Mouse (Mus musculus): ENCODE results near the gene Vhl.
A peak's percentile ranks its signal among the peaks of the same experiment; 100 is the strongest.

Gene Vhl

GRCm38 (mm10) chr6:113624989-113625770, 1.4 kb downstream of the Vhl start:
- DNase-seq (ENCODE audit: inconsistent ontology term): no peak

DNA sequence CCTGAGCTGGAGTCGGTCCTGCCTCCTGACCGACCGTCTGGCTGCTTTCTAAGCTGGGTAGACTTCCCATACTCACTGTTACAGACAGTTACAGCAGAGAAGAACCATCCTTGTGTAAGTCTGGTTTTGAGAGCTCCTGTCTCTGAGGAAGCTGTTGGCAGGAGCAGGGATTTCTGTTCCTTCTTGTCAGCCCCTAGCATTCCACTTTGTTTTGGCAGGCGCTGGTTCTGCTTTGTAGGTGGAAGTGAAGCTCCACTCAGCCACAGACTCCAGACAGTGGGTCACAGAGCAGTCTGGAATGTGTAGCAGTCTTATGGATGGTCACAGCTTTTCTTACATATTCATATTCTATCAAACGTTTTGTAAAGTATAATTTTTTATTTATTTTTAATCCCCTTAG, 6.6 kb downstream of the Vhl start:
- no peak for DNase-seq (ENCODE audit: inconsistent ontology term)

GRCm38 (mm10) chr6:113632863-113633262, 9.1 kb downstream of the Vhl start:
- no peak for DNase-seq (ENCODE audit: inconsistent ontology term)

DNA sequence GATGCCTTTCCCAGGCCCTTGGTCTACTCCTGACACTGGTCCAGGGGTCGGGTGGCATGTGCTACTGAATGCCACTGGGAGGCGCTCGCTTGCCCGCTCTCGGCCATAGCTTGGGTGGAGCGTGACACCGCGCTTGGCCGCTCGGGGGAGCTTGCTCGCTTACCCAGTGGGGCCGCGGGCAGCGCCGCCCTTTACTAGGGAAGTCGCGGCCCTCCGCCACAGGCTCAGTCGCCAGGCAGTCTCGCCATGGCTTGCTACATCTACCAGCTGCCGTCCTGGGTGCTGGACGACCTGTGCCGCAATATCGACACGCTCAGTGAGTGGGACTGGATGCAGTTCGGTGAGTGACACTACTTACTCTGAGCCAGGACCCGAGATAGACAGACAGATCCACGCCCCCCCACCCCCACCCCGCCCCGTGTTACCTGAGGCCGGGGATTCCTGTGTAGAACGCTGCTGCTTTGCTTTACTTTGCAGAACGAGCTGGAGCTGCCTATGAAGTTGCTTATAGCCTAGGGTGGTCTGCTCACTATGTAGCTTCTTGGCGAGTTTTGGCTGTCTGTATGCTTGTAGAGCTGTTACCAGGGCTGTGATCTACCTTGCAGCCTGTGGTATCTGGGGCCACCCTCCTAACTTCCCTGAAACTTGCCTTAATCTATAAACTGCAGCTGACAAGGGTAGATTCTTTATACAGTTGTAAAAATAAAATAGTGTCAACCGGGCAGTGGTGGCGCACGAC, 14.7 kb downstream of the Vhl start, which contains the start of gene Irak2:
Gene Irak2, plus strand, starts transcription at position 166 of the 739 bp plus-strand sequence.
- peak; percentile 95 for DNase-seq (ENCODE audit: inconsistent ontology term)

DNA sequence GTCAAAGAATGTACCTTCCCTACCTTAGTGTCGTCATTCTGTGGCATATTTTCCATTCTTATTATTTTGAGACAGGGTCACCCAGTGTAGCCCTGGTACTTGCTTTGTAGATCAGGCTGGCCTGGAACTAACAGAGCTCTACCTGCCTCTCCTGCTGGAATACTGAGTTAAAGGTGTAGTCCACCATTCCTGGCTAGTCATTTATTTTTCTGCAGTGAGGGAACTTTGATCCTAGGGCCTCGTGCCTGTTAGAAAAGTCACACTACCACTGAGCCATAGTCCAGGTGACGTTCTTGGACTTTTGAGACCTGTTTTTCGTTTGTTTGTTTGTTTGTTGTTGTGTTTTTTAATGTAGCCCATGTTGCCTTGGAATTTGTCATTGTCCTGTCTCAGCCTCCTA, 15.4 kb downstream of the Vhl start:
- DNase-seq (ENCODE audit: inconsistent ontology term): no peak

DNA sequence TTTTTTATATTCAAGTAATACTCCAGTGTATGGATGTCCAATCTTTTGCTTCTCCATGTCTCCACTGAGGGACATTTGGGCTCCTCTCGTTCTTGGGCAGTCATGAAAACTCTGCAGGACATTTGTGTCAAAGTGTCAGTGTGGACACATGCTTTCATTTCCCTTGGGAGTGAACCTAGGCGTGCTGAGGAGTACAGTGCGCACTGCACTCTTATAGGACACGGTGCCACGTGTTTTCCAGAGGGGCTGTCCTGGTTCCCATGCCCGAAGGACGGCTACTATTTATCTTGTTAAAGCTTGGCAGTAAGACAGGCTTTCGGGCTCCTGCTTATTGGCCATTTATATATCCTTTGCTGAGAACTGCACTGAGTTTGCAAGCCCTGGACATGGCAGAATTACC, 18.8 kb downstream of the Vhl start:
- no peak for DNase-seq (ENCODE audit: inconsistent ontology term)

DNA sequence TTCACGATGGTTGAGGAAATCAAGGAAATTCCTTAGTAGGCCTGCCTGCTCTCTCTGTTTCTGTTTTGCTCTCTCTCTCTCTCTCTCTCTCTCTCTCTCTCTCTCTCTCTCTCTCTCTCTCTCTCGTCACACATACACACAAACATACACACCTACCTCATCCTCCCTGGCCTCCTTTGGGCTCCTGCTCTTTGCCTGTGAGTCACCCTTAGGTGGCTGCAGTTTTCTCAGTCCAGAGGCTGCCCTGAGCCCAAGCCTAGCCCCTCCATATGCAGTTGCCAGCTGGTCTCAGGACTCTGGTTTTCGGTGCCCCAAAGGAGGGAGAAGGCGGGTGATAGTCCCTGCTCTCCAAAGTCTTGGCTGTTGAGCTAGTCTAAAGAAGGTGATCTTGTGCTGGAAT, 19.3 kb downstream of the Vhl start:
- no peak for DNase-seq (ENCODE audit: inconsistent ontology term)

DNA sequence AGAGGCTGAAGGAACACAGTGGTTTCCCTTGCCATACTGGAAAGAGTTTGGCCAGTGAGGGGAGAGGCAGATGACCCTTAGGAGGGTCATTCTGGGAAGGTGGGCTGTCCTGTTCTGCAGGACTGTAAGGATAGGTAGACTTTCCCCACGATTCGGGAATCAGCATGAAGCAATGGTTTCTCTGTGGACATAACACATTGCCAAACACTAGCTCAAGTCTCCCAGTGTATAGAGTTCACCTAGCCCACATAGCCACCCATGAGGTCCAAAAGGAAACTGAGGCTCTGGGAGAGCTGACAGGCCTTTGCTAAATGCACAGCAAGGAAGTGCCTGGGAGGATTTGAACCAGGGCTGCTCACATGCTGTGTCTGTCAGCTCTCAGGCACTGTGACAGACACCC, 20.2 kb downstream of the Vhl start:
- no peak for DNase-seq (ENCODE audit: inconsistent ontology term)

DNA sequence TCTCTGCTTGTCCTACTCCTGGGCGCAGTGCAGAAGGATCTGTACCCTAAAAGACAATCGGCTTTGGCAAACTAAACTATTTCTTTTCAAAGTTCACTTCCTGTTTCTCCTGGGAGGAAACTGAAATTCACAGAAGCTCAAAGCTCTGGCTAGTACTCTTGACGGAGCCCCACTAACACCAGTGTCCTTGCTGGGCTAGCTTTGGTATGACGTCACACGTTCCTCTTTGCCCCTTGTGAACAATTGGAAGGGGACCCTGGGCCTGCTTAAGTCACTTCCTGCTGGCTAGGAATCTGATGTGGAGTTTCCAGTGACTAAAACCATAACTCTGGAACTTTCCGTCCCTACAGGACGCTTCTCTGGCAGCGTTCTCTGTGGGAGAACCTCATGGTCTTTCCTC, 21.0 kb downstream of the Vhl start:
- no peak for DNase-seq (ENCODE audit: inconsistent ontology term)

GRCm38 (mm10) chr6:113649346-113650196, 25.8 kb downstream of the Vhl start:
- no peak for DNase-seq (ENCODE audit: inconsistent ontology term)

- no peak for DNase-seq (ENCODE audit: inconsistent ontology term)
These were observed 26.5 kb downstream of the Vhl start for GRCm38 (mm10) chr6:113650197-113650640.

- DNase-seq (ENCODE audit: inconsistent ontology term): no peak
These were observed 27.9 kb downstream of the Vhl start for GRCm38 (mm10) chr6:113651626-113652025.

- no peak for DNase-seq (ENCODE audit: inconsistent ontology term)
These were observed 29.8 kb downstream of the Vhl start for GRCm38 (mm10) chr6:113653551-113653950.

- no peak for DNase-seq (ENCODE audit: inconsistent ontology term)
These were observed 30.3 kb downstream of the Vhl start for GRCm38 (mm10) chr6:113654102-113654501.

GRCm38 (mm10) chr6:113654753-113655397, 31.1 kb downstream of the Vhl start:
- no peak for DNase-seq (ENCODE audit: inconsistent ontology term)

DNA sequence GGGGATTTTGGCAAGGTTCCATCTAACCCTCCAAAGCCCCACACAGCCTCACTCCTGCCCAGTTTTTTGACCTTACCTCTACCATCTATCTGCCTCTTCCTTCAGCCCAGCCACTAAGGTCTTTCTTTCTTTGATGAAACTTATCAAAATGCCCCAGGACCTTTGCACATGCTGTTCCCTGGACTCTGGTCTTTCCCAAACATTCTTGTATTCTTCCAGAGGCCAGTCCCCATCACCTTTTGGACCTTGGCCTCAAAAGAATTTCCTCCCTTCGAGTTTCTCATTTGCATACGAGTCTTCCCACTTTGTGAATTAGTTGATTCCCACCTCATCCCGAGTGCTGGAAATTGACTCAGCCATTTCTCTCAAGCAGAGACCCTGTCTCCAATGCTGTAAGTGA, 31.7 kb downstream of the Vhl start:
- no peak for DNase-seq (ENCODE audit: inconsistent ontology term)

DNA sequence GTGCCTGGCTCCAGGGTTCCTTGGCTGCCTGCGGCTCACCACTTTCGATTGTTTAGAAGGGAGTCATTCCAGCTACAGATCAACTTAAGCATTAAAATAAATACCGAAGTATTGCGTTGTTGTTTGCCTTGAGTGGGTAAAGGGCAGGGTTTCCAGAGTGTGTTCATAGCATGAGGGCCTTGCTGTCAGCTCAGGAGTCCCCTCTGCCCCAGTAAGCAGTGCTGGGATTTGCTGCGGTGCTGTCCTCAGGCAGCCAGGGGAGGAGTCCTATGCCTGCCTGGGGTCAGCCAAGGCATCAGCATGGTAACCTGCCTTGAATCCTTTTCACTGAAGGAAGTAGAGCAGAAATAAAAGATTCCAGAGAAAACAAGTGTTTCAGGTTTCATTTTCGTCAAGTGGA, 33.1 kb downstream of the Vhl start:
- peak; percentile 93 for DNase-seq (ENCODE audit: inconsistent ontology term)

DNA sequence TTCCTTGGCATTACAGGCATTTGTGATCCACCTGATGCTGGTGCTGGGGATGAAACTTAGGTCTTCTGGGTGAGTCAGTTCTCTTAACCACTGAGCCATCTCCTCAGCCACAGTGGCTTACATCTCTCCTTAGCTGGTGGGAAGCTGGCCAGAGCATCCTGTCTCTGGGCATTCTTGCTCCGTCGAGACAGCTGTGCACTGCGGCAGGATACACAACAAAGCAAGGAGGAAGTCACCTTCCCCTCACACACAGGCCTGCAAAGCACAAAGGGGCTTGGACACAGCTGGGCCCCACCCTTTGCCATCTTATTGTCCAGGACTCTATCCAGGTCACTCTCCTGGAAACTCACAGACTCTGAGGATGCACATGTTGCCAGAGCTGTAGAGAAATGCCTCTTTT, 34.5 kb downstream of the Vhl start:
- DNase-seq (ENCODE audit: inconsistent ontology term): peak; percentile 50

DNA sequence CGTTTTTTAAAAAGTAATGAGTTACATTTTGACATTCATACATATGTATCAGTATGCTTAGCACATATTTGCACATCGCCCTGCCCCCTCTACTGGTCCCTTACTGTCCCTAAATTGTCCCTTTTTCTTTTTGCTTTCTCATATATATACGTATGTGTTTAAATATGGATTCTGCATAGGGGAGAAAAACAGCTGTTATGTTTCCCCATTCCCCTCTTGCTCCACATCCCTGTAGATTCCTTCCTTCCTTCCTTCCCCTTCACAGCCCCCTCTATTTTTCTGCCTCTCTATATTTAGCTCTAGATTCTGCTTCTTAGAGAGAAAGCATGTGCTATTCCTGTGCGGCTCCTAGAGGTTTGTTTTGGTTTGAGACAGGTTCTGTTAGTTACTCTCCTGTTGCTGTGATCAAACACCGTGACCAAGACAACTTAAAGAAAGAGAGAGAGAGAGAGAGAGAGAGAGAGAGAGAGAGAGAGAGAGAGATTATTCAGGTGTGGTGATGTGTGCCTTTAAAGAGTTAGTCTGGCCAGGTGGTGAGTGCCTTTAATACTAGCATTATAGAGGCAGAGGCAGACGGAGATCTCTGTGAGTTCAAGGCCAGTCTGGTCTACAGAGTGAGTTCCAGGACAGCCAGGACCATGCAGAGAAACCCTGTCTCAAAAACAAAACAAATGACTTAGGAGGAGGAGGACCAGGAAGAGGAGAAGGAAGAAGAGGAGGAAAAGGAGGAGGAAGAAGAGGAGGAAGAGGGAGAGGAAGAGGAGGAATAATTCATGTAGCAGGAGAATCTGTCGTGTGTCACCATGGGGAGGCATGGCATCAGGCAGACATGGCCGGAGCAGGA, 36.1 kb downstream of the Vhl start:
- no peak for DNase-seq (ENCODE audit: inconsistent ontology term)

DNA sequence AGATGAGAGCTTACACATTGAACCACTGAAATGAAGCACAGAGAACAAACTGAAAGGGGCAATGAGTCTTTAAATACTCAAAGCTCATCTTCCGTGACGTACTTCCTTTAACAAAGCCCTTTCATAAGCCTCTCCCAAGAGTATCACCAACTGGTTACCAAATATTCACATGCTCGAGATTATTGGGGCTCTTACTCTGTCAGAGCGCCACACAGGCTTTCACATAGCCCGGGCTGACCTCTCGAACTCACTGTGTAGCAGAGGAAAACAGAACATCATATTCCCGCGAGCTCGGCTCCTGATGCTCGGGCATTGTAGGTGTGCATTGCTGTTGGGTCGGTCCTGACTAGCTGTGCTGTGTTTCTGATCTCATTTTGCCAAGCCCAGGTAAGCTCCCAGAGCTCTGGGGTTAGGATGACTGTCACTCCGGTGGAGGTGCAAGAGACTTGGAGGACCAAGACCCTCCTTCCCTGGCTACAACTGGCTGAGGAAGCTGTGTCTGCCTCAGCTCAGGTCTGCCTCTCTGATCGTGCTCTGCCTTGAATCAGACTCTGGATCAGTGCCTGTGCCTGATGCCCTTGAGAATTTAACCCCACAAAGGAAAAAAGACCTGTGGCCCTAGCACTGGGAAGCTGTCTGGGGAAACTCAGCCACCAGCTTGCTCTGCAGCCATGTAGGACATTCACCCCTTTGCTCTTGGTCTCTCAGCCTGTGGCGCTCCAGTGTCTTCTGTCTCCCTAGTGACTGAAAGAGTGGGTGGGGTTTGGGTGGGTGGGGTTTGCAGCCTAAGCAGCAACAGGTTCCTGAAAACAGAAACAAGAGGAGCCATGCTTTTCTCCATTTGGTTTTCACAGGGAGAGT, 37.0 kb downstream of the Vhl start:
- DNase-seq (ENCODE audit: inconsistent ontology term): peak; percentile 78

Measured in Muller cell, postnatal 12 days (primary cell).